Mouse (Mus musculus): ENCODE measurements around the gene Tbx18. TPM values are rescaled to one million over a fixed set of nuclear protein-coding genes. Genes with fewer than 3 reads are reported as not detected.

Tbx18 gene
- polyA plus RNA-seq, 2 experiments: 0.03 TPM; not detected in 1

- Histone ChIP-seq H3K27me3 (ENCODE audit: control insufficient read depth, insufficient read depth, low read length) (peaks cover 3% of the 10 kb centered on the region; the same call in 1 of the 2 replicates), H3K4me1 (replicated peaks; ENCODE audit: control insufficient read depth in 2 of 2, insufficient read depth in 2 of 2, low read length in 1 of 2) (no peaks in the 10 kb centered on the region), H3K27ac (no peak overlapping the region), H3K9ac (replicated peaks) (no peak overlapping the region), H3K4me3 (ENCODE audit: insufficient read depth in 1 of 2, low read depth in 2 of 2, low read length in 2 of 2) (no peak overlapping the region), H3K36me3 (replicated peaks; ENCODE audit: control insufficient read depth, insufficient read depth, low read depth) (no peaks in the 10 kb centered on the region), H3K4me2 (ENCODE audit: low read depth) (no peak overlapping the region), H3K9me3 (ENCODE audit: control insufficient read depth, low read length) (no peaks in the 10 kb centered on the region)
- ATAC-seq (ENCODE audit: insufficient read depth) (no peak), DNase-seq (ENCODE audit: low read depth in 3 of 3, low spot score in 3 of 3) (no peak)
- no peak for TF ChIP-seq EP300 (IDR thresholded peaks at IDR 0.05; ENCODE audit: low read depth)
- no peak for TF ChIP-seq CTCF (IDR thresholded peaks at IDR 0.05; ENCODE audit: low read depth)
- 41% methylated on average over 2 of the region's 2 CpGs for WGBS (ENCODE audit: insufficient replicate concordance)
Measured at GRCm38 (mm10) chr9:87721793-87722192, 9.3 kb downstream of the Tbx18 start.

- Histone ChIP-seq H3K27me3 (ENCODE audit: control insufficient read depth, insufficient read depth, low read length) (no peaks in the 10 kb centered on the region), H3K9me3 (ENCODE audit: control insufficient read depth, low read length) (no peaks in the 10 kb centered on the region), H3K36me3 (replicated peaks; ENCODE audit: control insufficient read depth, insufficient read depth, low read depth) (no peaks in the 10 kb centered on the region), H3K9ac (replicated peaks) (no peak overlapping the region), H3K27ac (no peak overlapping the region), H3K4me3 (ENCODE audit: insufficient read depth in 1 of 2, low read depth in 2 of 2, low read length in 2 of 2) (no peak overlapping the region), H3K4me1 (replicated peaks; ENCODE audit: control insufficient read depth in 2 of 2, insufficient read depth in 2 of 2, low read length in 1 of 2) (no peaks in the 10 kb centered on the region), H3K4me2 (ENCODE audit: low read depth) (no peak overlapping the region)
- no peak for ATAC-seq (ENCODE audit: insufficient read depth)
- DNase-seq (ENCODE audit: low read depth in 3 of 3, low spot score in 3 of 3): no peak
- 37% methylated on average over 4 of the region's 4 CpGs for WGBS (ENCODE audit: insufficient replicate concordance)
- TF ChIP-seq CTCF (IDR thresholded peaks at IDR 0.05; ENCODE audit: low read depth) (no peak), EP300 (IDR thresholded peaks at IDR 0.05; ENCODE audit: low read depth) (no peak)
Measured at GRCm38 (mm10) chr9:87710360-87710759, 20.7 kb downstream of the Tbx18 start.

- no peaks in the 10 kb centered on the region for H3K36me3 ChIP-seq (replicated peaks; ENCODE audit: control insufficient read depth, insufficient read depth, low read depth)
- no peaks in the 10 kb centered on the region for H3K9me3 ChIP-seq (ENCODE audit: control insufficient read depth, low read length)
- DNase-seq (ENCODE audit: low read depth in 3 of 3, low spot score in 3 of 3) (no peak), ATAC-seq (ENCODE audit: insufficient read depth) (no peak)
- H3K27ac ChIP-seq: no peak overlapping the region
- no peak overlapping the region for H3K4me2 ChIP-seq (ENCODE audit: low read depth)
- H3K9ac ChIP-seq (replicated peaks): no peak overlapping the region
- TF ChIP-seq CTCF (IDR thresholded peaks at IDR 0.05; ENCODE audit: low read depth) (peak; percentile 63), EP300 (IDR thresholded peaks at IDR 0.05; ENCODE audit: low read depth) (no peak)
- no peak overlapping the region for H3K4me3 ChIP-seq (ENCODE audit: insufficient read depth in 1 of 2, low read depth in 2 of 2, low read length in 2 of 2)
- H3K4me1 ChIP-seq (replicated peaks; ENCODE audit: control insufficient read depth in 2 of 2, insufficient read depth in 2 of 2, low read length in 1 of 2): no peaks in the 10 kb centered on the region
- no peaks in the 10 kb centered on the region for H3K27me3 ChIP-seq (ENCODE audit: control insufficient read depth, insufficient read depth, low read length)
Measured at GRCm38 (mm10) chr9:87708151-87708550, 22.9 kb downstream of the Tbx18 start.

- Histone ChIP-seq H3K27ac (no peak overlapping the region), H3K4me1 (replicated peaks; ENCODE audit: control insufficient read depth in 2 of 2, insufficient read depth in 2 of 2, low read length in 1 of 2) (no peaks in the 10 kb centered on the region), H3K27me3 (ENCODE audit: control insufficient read depth, insufficient read depth, low read length) (no peaks in the 10 kb centered on the region), H3K9ac (replicated peaks) (no peak overlapping the region), H3K4me2 (ENCODE audit: low read depth) (no peak overlapping the region), H3K36me3 (replicated peaks; ENCODE audit: control insufficient read depth, insufficient read depth, low read depth) (no peaks in the 10 kb centered on the region), H3K4me3 (ENCODE audit: insufficient read depth in 1 of 2, low read depth in 2 of 2, low read length in 2 of 2) (no peak overlapping the region), H3K9me3 (ENCODE audit: control insufficient read depth, low read length) (no peaks in the 10 kb centered on the region)
- no peak for DNase-seq (ENCODE audit: low read depth in 3 of 3, low spot score in 3 of 3)
- no peak for TF ChIP-seq CTCF (IDR thresholded peaks at IDR 0.05; ENCODE audit: low read depth)
- TF ChIP-seq EP300 (IDR thresholded peaks at IDR 0.05; ENCODE audit: low read depth): no peak
- ATAC-seq (ENCODE audit: insufficient read depth): no peak
- WGBS (ENCODE audit: insufficient replicate concordance): 66% methylated on average over 2 of the region's 2 CpGs
Measured at GRCm38 (mm10) chr9:87702267-87702666, 28.8 kb downstream of the Tbx18 start.

- Histone ChIP-seq H3K4me1 (replicated peaks; ENCODE audit: control insufficient read depth in 2 of 2, insufficient read depth in 2 of 2, low read length in 1 of 2) (no peaks in the 10 kb centered on the region), H3K9ac (replicated peaks) (no peak overlapping the region), H3K4me3 (ENCODE audit: insufficient read depth in 1 of 2, low read depth in 2 of 2, low read length in 2 of 2) (no peak overlapping the region), H3K4me2 (ENCODE audit: low read depth) (no peak overlapping the region), H3K27ac (no peak overlapping the region), H3K9me3 (ENCODE audit: control insufficient read depth, low read length) (no peaks in the 10 kb centered on the region), H3K36me3 (replicated peaks; ENCODE audit: control insufficient read depth, insufficient read depth, low read depth) (no peaks in the 10 kb centered on the region), H3K27me3 (ENCODE audit: control insufficient read depth, insufficient read depth, low read length) (no peaks in the 10 kb centered on the region)
- WGBS (ENCODE audit: insufficient replicate concordance): 72% methylated on average over 9 of the region's 9 CpGs
- TF ChIP-seq EP300 (IDR thresholded peaks at IDR 0.05; ENCODE audit: low read depth): no peak
- TF ChIP-seq CTCF (IDR thresholded peaks at IDR 0.05; ENCODE audit: low read depth): no peak
- no peak for DNase-seq (ENCODE audit: low read depth in 3 of 3, low spot score in 3 of 3)
- ATAC-seq (ENCODE audit: insufficient read depth): no peak
Measured at GRCm38 (mm10) chr9:87686981-87687380, 44.1 kb downstream of the Tbx18 start.
